Mouse (Mus musculus) hindbrain, embryonic 13.5 days (tissue): ENCODE measurements around the gene Ctsw. TPM values are rescaled to one million over a fixed set of nuclear protein-coding genes. Genes with fewer than 3 reads are reported as not detected.

ENCODE experiments used
- ATAC-seq: fragments of 200-750 bp; cut with Nextera tagmentation; 2 replicates; pipeline ENCODE4 v1.8.0; 2017; ENCODE audit warnings: moderate TSS enrichment; ENCODE audit not compliant: low FRiP score
- H3K27ac ChIP-seq: fragments of 300-500 bp; sonication (generic); 2 replicates; pipeline ENCODE4 v1.5.1; 2015; ENCODE audit warnings: inconsistent platforms, mild to moderate bottlenecking, moderate library complexity
- H3K27me3 ChIP-seq: fragments of 300-500 bp; sonication (generic); 2 replicates; pipeline ENCODE4 v1.6.1; 2015; ENCODE audit warnings: mild to moderate bottlenecking, inconsistent platforms
- H3K36me3 ChIP-seq: fragments of 300-500 bp; sonication (generic); 2 replicates; pipeline ENCODE4 v1.6.1; 2015; ENCODE audit warnings: mild to moderate bottlenecking, inconsistent platforms
- H3K4me1 ChIP-seq: fragments of 300-500 bp; sonication (generic); replicated peaks from 2 replicates; pipeline ENCODE4 v1.6.1; 2015; ENCODE audit warnings: inconsistent platforms
- H3K4me2 ChIP-seq: fragments of 300-500 bp; sonication (generic); 2 replicates; pipeline ENCODE4 v1.6.1; 2015; ENCODE audit warnings: inconsistent platforms, mild to moderate bottlenecking, moderate library complexity
- H3K4me3 ChIP-seq: fragments of 300-500 bp; sonication (generic); 2 replicates; pipeline ENCODE4 v1.5.1; 2015; ENCODE audit warnings: mild to moderate bottlenecking, inconsistent platforms
- H3K9ac ChIP-seq: fragments of 300-500 bp; sonication (generic); 2 replicates; pipeline ENCODE4 v1.6.1; 2015; ENCODE audit warnings: mild to moderate bottlenecking, inconsistent platforms
- H3K9me3 ChIP-seq: fragments of 300-500 bp; sonication (generic); 2 replicates; pipeline ENCODE4 v1.6.1; 2016; ENCODE audit warnings: inconsistent platforms
- WGBS: fragments of 180-500 bp; shearing (Covaris S2); methylation state at CpG from one replicate; pipeline ENCODE4 v1.1.7; 2015; 5-methylcytosine and 5-hydroxymethylcytosine counted together
- polyA plus RNA-seq: library from polyadenylated mRNA; unstranded; fragments of >200 nt; fragmentation: Nextera tagmentation; extraction: Ambion mirVana; gene quantifications from 2 replicates; pipeline ENCODE4 v1.2.1, GENCODE M21; 2015

Ctsw gene
- polyA plus RNA-seq, 1 experiment from 2014 or later, result 5.0 TPM

GRCm38 (mm10) chr19:5472857-5473256 lies 4.5 kb upstream of the Ctsw start:
- H3K9me3 ChIP-seq, result no peaks in the 10 kb centered on the region
- H3K4me3 ChIP-seq, result no peak overlapping the region
- H3K4me2 ChIP-seq, result no peak overlapping the region
- peaks cover 28% of the 10 kb centered on the region for H3K4me1 ChIP-seq
- 79% methylated on average over 3 of the region's 3 CpGs for WGBS
- no peak for ATAC-seq
- H3K36me3 ChIP-seq, result peaks cover 11% of the 10 kb centered on the region
- H3K9ac ChIP-seq, result no peak overlapping the region
- H3K27me3 ChIP-seq, result no peaks in the 10 kb centered on the region
- no peak overlapping the region for H3K27ac ChIP-seq

GRCm38 (mm10) chr19:5471846-5472245 lies 3.5 kb upstream of the Ctsw start:
- Histone ChIP-seq H3K4me1 (peaks cover 28% of the 10 kb centered on the region), H3K27ac (no peak overlapping the region), H3K4me2 (no peak overlapping the region), H3K27me3 (no peaks in the 10 kb centered on the region), H3K4me3 (no peak overlapping the region), H3K9ac (no peak overlapping the region), H3K36me3 (peaks cover 16% of the 10 kb centered on the region), H3K9me3 (no peaks in the 10 kb centered on the region)
- 50% methylated on average over 5 of the region's 5 CpGs for WGBS
- ATAC-seq, result no peak

- Histone ChIP-seq H3K27me3 (no peaks in the 10 kb centered on the region), H3K9ac (no peak overlapping the region), H3K4me2 (no peak overlapping the region), H3K9me3 (no peaks in the 10 kb centered on the region), H3K36me3 (peaks cover 64% of the 10 kb centered on the region), H3K4me3 (no peak overlapping the region), H3K27ac (no peak overlapping the region), H3K4me1 (peaks cover 26% of the 10 kb centered on the region)
- ATAC-seq, result no peak
- WGBS, result 93% methylated on average over 6 of the region's 6 CpGs
Observed at GRCm38 (mm10) chr19:5466916-5467500, 1.3 kb downstream of the Ctsw start.

- ATAC-seq, result no peak
- WGBS, result 95% methylated on average over 8 of the region's 8 CpGs
- Histone ChIP-seq H3K36me3 (peaks cover 64% of the 10 kb centered on the region), H3K4me2 (no peak overlapping the region; the same call in 1 of the 2 replicates), H3K4me3 (no peak overlapping the region), H3K27me3 (no peaks in the 10 kb centered on the region), H3K4me1 (peaks cover 36% of the 10 kb centered on the region), H3K27ac (no peak overlapping the region), H3K9ac (peak overlapping the region; percentile 76; the same call in 1 of the 2 replicates), H3K9me3 (no peaks in the 10 kb centered on the region)
Observed at GRCm38 (mm10) chr19:5465037-5465436, 3.3 kb downstream of the Ctsw start.

- WGBS, result 38% methylated on average over 15 of the region's 15 CpGs
- H3K4me2 ChIP-seq, result peak overlapping the region; percentile 60
- H3K4me3 ChIP-seq, result peak overlapping the region; percentile 37
- H3K36me3 ChIP-seq, result peaks cover 64% of the 10 kb centered on the region
- no peaks in the 10 kb centered on the region for H3K9me3 ChIP-seq
- ATAC-seq, result peak; percentile 43
- peak overlapping the region; percentile 74 for H3K27ac ChIP-seq
- H3K9ac ChIP-seq, result peak overlapping the region; percentile 76
- H3K4me1 ChIP-seq, result peaks cover 40% of the 10 kb centered on the region
- peaks cover 5% of the 10 kb centered on the region for H3K27me3 ChIP-seq
Observed at GRCm38 (mm10) chr19:5463791-5464562, 4.3 kb downstream of the Ctsw start.

GRCm38 (mm10) chr19:5463212-5463611 lies 5.1 kb downstream of the Ctsw start:
- peaks cover 11% of the 10 kb centered on the region for H3K27me3 ChIP-seq
- peaks cover 61% of the 10 kb centered on the region for H3K36me3 ChIP-seq
- H3K27ac ChIP-seq, result no peak overlapping the region; the same call in 1 of the 2 replicates
- 89% methylated on average over 9 of the region's 9 CpGs for WGBS
- no peak overlapping the region for H3K9ac ChIP-seq
- no peak overlapping the region for H3K4me2 ChIP-seq
- H3K4me3 ChIP-seq, result no peak overlapping the region; the same call in 1 of the 2 replicates
- peaks cover 41% of the 10 kb centered on the region for H3K4me1 ChIP-seq
- H3K9me3 ChIP-seq, result no peaks in the 10 kb centered on the region
- no peak for ATAC-seq

- H3K36me3 ChIP-seq, result peaks cover 43% of the 10 kb centered on the region
- H3K4me2 ChIP-seq, result peak overlapping the region; percentile 95
- WGBS, result 87% methylated on average over 6 of the region's 6 CpGs
- peak overlapping the region; percentile 84 for H3K9ac ChIP-seq
- no peaks in the 10 kb centered on the region for H3K9me3 ChIP-seq
- H3K27me3 ChIP-seq, result peaks cover 11% of the 10 kb centered on the region
- H3K27ac ChIP-seq, result no peak overlapping the region
- ATAC-seq, result no peak
- H3K4me1 ChIP-seq, result peaks cover 50% of the 10 kb centered on the region
- H3K4me3 ChIP-seq, result peak overlapping the region; percentile 75
Observed at GRCm38 (mm10) chr19:5461411-5461810, 6.9 kb downstream of the Ctsw start.

- peak within 1 kb of the TSS; percentile 84 for H3K9ac ChIP-seq
- peak within 1 kb of the TSS; percentile 84 for H3K27ac ChIP-seq
- peak within 1 kb of the TSS; percentile 75 for H3K4me3 ChIP-seq
- no peaks in the 10 kb centered on the region for H3K9me3 ChIP-seq
- H3K27me3 ChIP-seq, result peaks cover 11% of the 10 kb centered on the region
- peaks cover 34% of the 10 kb centered on the region for H3K36me3 ChIP-seq
- peak within 1 kb of the TSS; percentile 95 for H3K4me2 ChIP-seq
- WGBS, result 0% methylated on average over 32 of the region's 32 CpGs
- H3K4me1 ChIP-seq, result peaks cover 60% of the 10 kb centered on the region
- peak; percentile 52 for ATAC-seq
Observed at GRCm38 (mm10) chr19:5460465-5460911, 7.8 kb downstream of the Ctsw start, which contains the start of gene Fibp. Gene Fibp, plus strand, starts transcription at chr19:5460615.

- Histone ChIP-seq H3K27me3 (peaks cover 11% of the 10 kb centered on the region), H3K27ac (peak overlapping the region; percentile 84), H3K9me3 (no peaks in the 10 kb centered on the region), H3K4me2 (peak overlapping the region; percentile 95), H3K4me3 (peak overlapping the region; percentile 75), H3K9ac (peak overlapping the region; percentile 84), H3K36me3 (peaks cover 28% of the 10 kb centered on the region), H3K4me1 (peaks cover 62% of the 10 kb centered on the region)
- ATAC-seq, result no peak
- whole genome bisulfite sequencing, result 26% methylated on average over 3 of the region's 3 CpGs
Observed at GRCm38 (mm10) chr19:5459896-5460295, 8.4 kb downstream of the Ctsw start.

GRCm38 (mm10) chr19:5459019-5459418 lies 9.3 kb downstream of the Ctsw start:
- H3K9ac ChIP-seq, result no peak overlapping the region
- WGBS, result 70% methylated on average over 7 of the region's 7 CpGs
- no peak overlapping the region for H3K27ac ChIP-seq
- H3K4me2 ChIP-seq, result no peak overlapping the region
- peaks cover 61% of the 10 kb centered on the region for H3K4me1 ChIP-seq
- H3K36me3 ChIP-seq, result peaks cover 25% of the 10 kb centered on the region
- no peak overlapping the region for H3K4me3 ChIP-seq
- ATAC-seq, result no peak
- H3K27me3 ChIP-seq, result peaks cover 11% of the 10 kb centered on the region
- H3K9me3 ChIP-seq, result no peaks in the 10 kb centered on the region

GRCm38 (mm10) chr19:5457746-5458442 lies 10.4 kb downstream of the Ctsw start, which contains the start of gene Ccdc85b:
Gene Ccdc85b, minus strand, starts transcription at chr19:5457894.
- Histone ChIP-seq H3K27ac (peak within 1 kb of the TSS; percentile 99), H3K4me2 (peak within 1 kb of the TSS; percentile 96), H3K4me1 (peaks cover 53% of the 10 kb centered on the region), H3K9me3 (no peaks in the 10 kb centered on the region), H3K9ac (peak within 1 kb of the TSS; percentile 95), H3K4me3 (peak within 1 kb of the TSS; percentile 77), H3K27me3 (peaks cover 11% of the 10 kb centered on the region), H3K36me3 (peaks cover 17% of the 10 kb centered on the region)
- ATAC-seq, result peak; percentile 3
- 17% methylated on average over 14 of the region's 14 CpGs for WGBS
